Mouse (Mus musculus) forebrain, embryonic 12.5 days (tissue): ENCODE results near the gene Patj. TPM values are rescaled to one million over a fixed set of nuclear protein-coding genes. Genes with fewer than 3 reads are reported as not detected.

Experiments
- ATAC-seq: fragments of 200-750 bp; cut with Nextera tagmentation; 2 replicates; pipeline ENCODE4 v1.8.0; 2017; ENCODE audit warnings: moderate TSS enrichment; ENCODE audit not compliant: low FRiP score
- H3K27ac ChIP-seq: fragments of 300-500 bp; sonication (generic); 2 replicates; pipeline ENCODE4 v1.5.1; 2016; ENCODE audit warnings: mild to moderate bottlenecking
- H3K27me3 ChIP-seq: fragments of 300-500 bp; sonication (generic); 2 replicates; pipeline ENCODE4 v1.6.1; 2016; ENCODE audit warnings: mild to moderate bottlenecking
- H3K36me3 ChIP-seq: fragments of 300-500 bp; sonication (generic); replicated peaks from 2 replicates; pipeline ENCODE4 v1.6.1; 2016; ENCODE audit warnings: mild to moderate bottlenecking
- H3K4me1 ChIP-seq: fragments of 300-500 bp; sonication (generic); 2 replicates; pipeline ENCODE4 v1.6.1; 2016
- H3K4me2 ChIP-seq: fragments of 300-500 bp; sonication (generic); 2 replicates; pipeline ENCODE4 v1.6.1; 2016; ENCODE audit warnings: mild to moderate bottlenecking, moderate library complexity
- H3K4me3 ChIP-seq: fragments of 300-500 bp; sonication (generic); replicated peaks from 2 replicates; pipeline ENCODE4 v1.5.1; 2016; ENCODE audit warnings: mild to moderate bottlenecking
- H3K9ac ChIP-seq: fragments of 300-500 bp; sonication (generic); 2 replicates; pipeline ENCODE4 v1.6.1; 2016; ENCODE audit warnings: mild to moderate bottlenecking
- H3K9me3 ChIP-seq: fragments of 300-500 bp; sonication (generic); 2 replicates; pipeline ENCODE4 v1.6.1; 2016
- whole genome bisulfite sequencing: fragments of 180-500 bp; shearing (Covaris S2); methylation state at CpG from one replicate; pipeline ENCODE4 v1.1.7; 2016; 5-methylcytosine and 5-hydroxymethylcytosine counted together
- polyA plus RNA-seq: library from polyadenylated mRNA; unstranded; fragments of >200 nt; fragmentation: Nextera tagmentation; extraction: Ambion mirVana; gene quantifications from 2 replicates; pipeline ENCODE4 v1.2.1, GENCODE M21; 2016

The Patj gene
- 10.7 and 12.9 TPM in 2 replicates for polyA plus RNA-seq

DNA sequence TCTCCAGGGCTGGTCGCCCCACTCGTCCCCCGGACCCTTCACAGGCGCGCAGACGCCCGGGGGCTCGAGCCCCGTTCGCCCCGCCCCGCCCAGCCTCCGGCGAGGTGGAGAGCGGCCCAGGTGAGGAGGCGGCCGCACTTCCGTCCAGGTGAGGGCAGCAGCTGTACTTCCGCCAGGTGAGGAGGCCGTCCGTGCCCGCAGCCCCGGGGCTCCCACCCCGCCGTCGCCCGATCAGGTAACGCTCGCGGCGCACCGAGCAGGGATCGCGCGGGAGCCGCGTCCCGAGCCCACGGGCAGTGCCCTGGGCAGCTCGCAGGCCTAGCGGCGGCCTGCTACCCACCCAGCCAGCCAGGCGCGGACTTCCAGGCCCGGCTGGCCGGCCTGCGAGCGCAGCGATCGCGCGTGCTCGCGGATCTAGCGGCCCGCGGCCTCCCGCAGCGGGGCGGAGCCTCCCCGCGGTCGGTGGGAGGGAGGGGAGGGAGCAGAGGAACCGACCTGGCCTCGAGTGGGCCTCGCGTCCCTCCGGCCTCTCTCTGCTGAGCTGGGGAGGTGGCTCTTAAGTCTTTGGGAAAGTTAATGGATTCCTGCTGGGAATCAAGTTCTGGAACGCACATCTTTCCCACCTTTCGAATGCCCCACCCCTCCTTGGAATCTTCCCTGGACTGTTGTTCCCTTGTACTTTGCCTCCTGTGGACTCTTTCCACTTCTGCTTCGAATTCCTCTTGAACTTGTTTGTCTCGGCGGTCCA lies at the start of gene Patj:
Patj (plus strand) TSS at position 96 of the 748 bp plus-strand sequence.
- H3K4me1 ChIP-seq, result no peaks in the 10 kb centered on the region
- WGBS, result 1% methylated on average over 64 of the region's 73 CpGs
- no peaks in the 10 kb centered on the region; the same call in 1 of the 2 replicates for H3K27me3 ChIP-seq
- no peaks in the 10 kb centered on the region for H3K36me3 ChIP-seq
- H3K4me2 ChIP-seq, result peak within 1 kb of the TSS; percentile 81
- ATAC-seq, result peak; percentile 87
- peak within 1 kb of the TSS; percentile 69 for H3K27ac ChIP-seq
- peak within 1 kb of the TSS; percentile 74 for H3K4me3 ChIP-seq
- no peaks in the 10 kb centered on the region for H3K9me3 ChIP-seq
- peak within 1 kb of the TSS; percentile 93 for H3K9ac ChIP-seq

- Histone ChIP-seq H3K4me1 (no peaks in the 10 kb centered on the region), H3K9ac (no peak overlapping the region), H3K4me3 (no peak overlapping the region), H3K4me2 (no peak overlapping the region), H3K9me3 (no peaks in the 10 kb centered on the region), H3K27ac (no peak overlapping the region), H3K27me3 (no peaks in the 10 kb centered on the region), H3K36me3 (no peaks in the 10 kb centered on the region)
- ATAC-seq, result no peak
- whole genome bisulfite sequencing, result 93% methylated on average over 5 of the region's 5 CpGs
These were observed 47.0 kb upstream of the Patj start for GRCm38 (mm10) chr4:98348580-98348979.

DNA sequence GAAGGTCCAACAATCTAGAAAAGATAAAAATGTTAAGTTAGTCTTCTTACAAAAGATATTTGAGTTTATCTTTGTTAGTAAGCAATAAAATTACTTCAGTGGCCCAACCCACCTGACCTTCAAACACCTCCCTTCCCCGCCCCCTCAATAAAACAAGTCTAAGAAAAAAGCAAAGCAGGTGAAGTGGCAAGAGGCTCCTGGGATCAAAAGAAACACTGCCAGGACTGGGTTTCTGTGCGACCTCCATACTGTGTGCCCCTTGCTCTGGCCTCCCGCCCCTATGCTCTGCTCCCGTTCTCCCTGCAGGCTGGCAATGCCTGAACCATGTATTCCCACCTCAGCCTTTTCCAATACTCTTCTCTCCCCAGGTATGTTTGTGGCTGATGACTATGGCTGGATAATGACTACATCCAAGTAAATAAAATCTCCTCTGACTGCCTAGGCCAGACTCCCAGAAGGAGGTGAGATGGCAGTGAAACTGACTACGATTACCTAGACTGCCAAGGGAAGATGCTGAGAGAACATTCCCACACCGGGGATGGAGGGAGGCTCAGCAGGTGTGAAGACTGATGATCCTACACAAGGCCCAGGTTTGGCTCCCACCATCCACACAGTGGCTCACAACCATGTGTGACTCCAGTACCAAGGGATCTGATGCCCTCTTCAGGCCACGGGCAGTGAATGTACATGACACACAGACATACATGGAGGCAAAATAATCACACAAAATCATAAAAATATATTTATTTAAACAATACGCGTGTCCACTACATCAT lies 37.4 kb upstream of the Patj start:
- H3K36me3 ChIP-seq, result peaks cover 52% of the 10 kb centered on the region
- no peaks in the 10 kb centered on the region for H3K9me3 ChIP-seq
- H3K9ac ChIP-seq, result no peak overlapping the region
- no peak overlapping the region for H3K4me2 ChIP-seq
- no peak overlapping the region for H3K27ac ChIP-seq
- H3K4me3 ChIP-seq, result no peak overlapping the region
- 97% methylated on average over 9 of the region's 9 CpGs for WGBS
- H3K4me1 ChIP-seq, result no peaks in the 10 kb centered on the region
- ATAC-seq, result no peak
- H3K27me3 ChIP-seq, result no peaks in the 10 kb centered on the region

DNA sequence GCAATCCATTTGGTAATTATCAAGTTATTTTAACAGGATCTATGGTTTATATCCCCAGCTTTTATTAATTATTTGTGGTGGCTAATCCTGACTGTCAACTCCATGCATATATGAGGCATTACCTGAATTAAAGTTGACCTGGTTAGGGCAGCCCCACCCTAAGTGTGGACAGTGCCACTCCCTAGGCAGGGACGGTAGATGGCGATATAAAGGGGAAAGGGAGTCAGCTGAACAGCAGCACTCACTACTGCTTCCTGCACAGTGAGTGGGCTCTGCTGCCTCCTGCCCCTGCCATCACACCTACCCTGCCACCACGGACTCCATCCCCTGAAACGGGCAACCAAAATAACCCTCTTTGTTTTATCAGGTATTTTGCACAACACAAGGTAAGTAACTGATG lies 20.2 kb upstream of the Patj start:
- no peaks in the 10 kb centered on the region for H3K27me3 ChIP-seq
- peaks cover 19% of the 10 kb centered on the region for H3K36me3 ChIP-seq
- H3K4me2 ChIP-seq, result no peak overlapping the region
- H3K9me3 ChIP-seq, result no peaks in the 10 kb centered on the region
- ATAC-seq, result peak; percentile 41; the same call in 1 of the 2 replicates
- WGBS, result 63% methylated on average over 4 of the region's 4 CpGs
- H3K27ac ChIP-seq, result no peak overlapping the region
- no peak overlapping the region for H3K4me3 ChIP-seq
- H3K4me1 ChIP-seq, result no peaks in the 10 kb centered on the region
- no peak overlapping the region for H3K9ac ChIP-seq

DNA sequence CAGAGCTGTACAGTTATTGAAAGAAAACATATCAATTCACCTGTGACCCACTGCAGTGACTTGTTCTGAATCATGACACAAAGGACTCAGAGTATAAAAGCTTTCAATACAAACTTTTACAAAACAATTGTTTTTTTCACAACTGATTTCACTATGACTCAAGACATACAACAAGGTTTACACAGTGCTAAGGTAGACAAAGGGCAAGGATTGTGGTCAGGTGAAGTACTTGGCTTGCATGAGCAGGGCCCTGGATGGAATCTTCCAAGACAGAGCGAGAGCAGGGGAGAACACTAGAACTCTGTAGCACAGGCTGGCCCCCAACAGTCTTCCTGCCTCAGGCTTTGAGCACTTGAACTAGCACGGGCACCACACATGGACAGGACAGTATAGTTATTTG lies 18.6 kb upstream of the Patj start:
- Histone ChIP-seq H3K4me1 (peaks cover 7% of the 10 kb centered on the region; the same call in 1 of the 2 replicates), H3K4me3 (no peak overlapping the region), H3K27me3 (no peaks in the 10 kb centered on the region), H3K36me3 (peaks cover 19% of the 10 kb centered on the region), H3K4me2 (no peak overlapping the region), H3K9ac (no peak overlapping the region), H3K9me3 (no peaks in the 10 kb centered on the region), H3K27ac (no peak overlapping the region)
- ATAC-seq, result no peak
- 93% methylated on average over 2 of the region's 2 CpGs for WGBS

GRCm38 (mm10) chr4:98382716-98383424 lies 12.7 kb upstream of the Patj start, which contains the start of gene Tm2d1:
Gene Tm2d1 (minus strand): TSS chr4:98383306.
- H3K27me3 ChIP-seq, result no peaks in the 10 kb centered on the region
- H3K9me3 ChIP-seq, result no peaks in the 10 kb centered on the region
- ATAC-seq, result peak; percentile 96
- WGBS, result under 1% methylated on average over 46 of the region's 46 CpGs
- peak within 1 kb of the TSS; percentile 73 for H3K9ac ChIP-seq
- peaks cover 11% of the 10 kb centered on the region for H3K4me1 ChIP-seq
- H3K27ac ChIP-seq, result peak within 1 kb of the TSS; percentile 16; the same call in 1 of the 2 replicates
- H3K4me2 ChIP-seq, result peak within 1 kb of the TSS; percentile 59
- peak within 1 kb of the TSS; percentile 60 for H3K4me3 ChIP-seq
- H3K36me3 ChIP-seq, result peaks cover 12% of the 10 kb centered on the region

GRCm38 (mm10) chr4:98385036-98385435 lies 10.5 kb upstream of the Patj start:
- Histone ChIP-seq H3K36me3 (no peaks in the 10 kb centered on the region), H3K4me2 (no peak overlapping the region), H3K4me3 (no peak overlapping the region), H3K4me1 (peaks cover 11% of the 10 kb centered on the region), H3K9ac (no peak overlapping the region), H3K9me3 (no peaks in the 10 kb centered on the region), H3K27me3 (no peaks in the 10 kb centered on the region), H3K27ac (no peak overlapping the region)
- no peak for ATAC-seq
- 79% methylated on average over 5 of the region's 5 CpGs for WGBS

DNA sequence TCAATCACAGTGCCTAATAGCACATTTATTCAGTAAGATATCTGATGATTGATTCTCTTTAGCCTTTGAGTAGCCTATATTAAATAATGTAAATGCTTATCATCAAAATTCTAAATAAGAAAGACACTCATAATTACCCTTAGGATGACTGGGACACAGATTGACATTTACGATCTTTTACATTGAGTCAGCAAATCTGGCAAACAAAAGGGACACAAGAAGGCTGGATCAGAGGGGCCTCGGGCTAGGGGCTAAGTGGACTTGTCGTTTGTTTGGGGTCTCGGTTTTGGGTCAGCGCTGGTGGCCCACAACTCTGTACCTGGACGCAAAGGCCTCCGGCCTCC lies 267 bp upstream of the Patj start:
- H3K4me2 ChIP-seq, result peak overlapping the region; percentile 81
- H3K4me1 ChIP-seq, result no peaks in the 10 kb centered on the region
- peak overlapping the region; percentile 69; the same call in 1 of the 2 replicates for H3K27ac ChIP-seq
- no peak for ATAC-seq
- H3K27me3 ChIP-seq, result no peaks in the 10 kb centered on the region; the same call in 1 of the 2 replicates
- WGBS, result 3% methylated on average over 7 of the region's 7 CpGs
- H3K4me3 ChIP-seq, result peak overlapping the region; percentile 74
- H3K36me3 ChIP-seq, result no peaks in the 10 kb centered on the region
- no peaks in the 10 kb centered on the region for H3K9me3 ChIP-seq
- peak overlapping the region; percentile 93 for H3K9ac ChIP-seq

DNA sequence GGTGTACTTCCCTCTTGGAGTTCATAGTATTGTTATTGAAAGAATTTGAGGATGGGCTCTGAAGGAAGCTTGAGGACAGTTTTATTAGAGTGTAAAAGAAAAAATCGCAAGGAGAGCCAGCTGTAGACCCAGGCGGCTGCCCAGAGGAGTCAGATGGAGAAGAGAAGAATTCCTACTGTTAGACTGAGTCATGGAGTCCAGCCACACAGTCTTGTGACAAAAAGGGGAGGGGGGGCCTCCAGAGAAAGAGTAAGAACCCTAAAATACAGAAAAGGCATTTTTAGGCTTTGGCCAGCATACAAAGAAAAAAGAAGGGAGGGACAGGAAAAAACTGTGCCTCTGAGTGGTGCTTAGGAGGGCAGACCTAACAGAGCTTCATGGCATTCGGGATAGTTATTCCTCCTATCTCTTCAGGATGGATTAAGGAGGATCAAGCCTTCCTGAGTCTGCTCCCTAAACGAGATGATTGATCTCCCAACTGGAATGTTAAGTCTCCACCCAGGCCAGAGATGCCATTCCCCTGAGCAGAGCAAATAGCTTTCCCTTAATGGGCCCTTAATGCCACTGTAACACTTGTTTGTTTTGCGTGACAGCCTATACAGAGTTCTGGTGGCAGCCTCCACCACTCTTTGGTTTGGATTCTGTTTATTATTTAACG lies 5.5 kb downstream of the Patj start:
- Histone ChIP-seq H3K27me3 (no peaks in the 10 kb centered on the region; the same call in 1 of the 2 replicates), H3K4me3 (no peak overlapping the region), H3K27ac (no peak overlapping the region), H3K4me2 (no peak overlapping the region), H3K9me3 (no peaks in the 10 kb centered on the region), H3K9ac (no peak overlapping the region), H3K4me1 (no peaks in the 10 kb centered on the region), H3K36me3 (no peaks in the 10 kb centered on the region)
- no peak for ATAC-seq
- WGBS, result 37% methylated on average over 6 of the region's 6 CpGs

GRCm38 (mm10) chr4:98401584-98401962 lies 6.0 kb downstream of the Patj start:
- no peak overlapping the region for H3K4me2 ChIP-seq
- no peaks in the 10 kb centered on the region for H3K4me1 ChIP-seq
- H3K4me3 ChIP-seq, result no peak overlapping the region
- H3K9ac ChIP-seq, result no peak overlapping the region
- no peak for ATAC-seq
- 82% methylated on average over 2 of the region's 2 CpGs for WGBS
- no peak overlapping the region for H3K27ac ChIP-seq
- H3K36me3 ChIP-seq, result no peaks in the 10 kb centered on the region
- no peaks in the 10 kb centered on the region for H3K27me3 ChIP-seq
- H3K9me3 ChIP-seq, result no peaks in the 10 kb centered on the region

DNA sequence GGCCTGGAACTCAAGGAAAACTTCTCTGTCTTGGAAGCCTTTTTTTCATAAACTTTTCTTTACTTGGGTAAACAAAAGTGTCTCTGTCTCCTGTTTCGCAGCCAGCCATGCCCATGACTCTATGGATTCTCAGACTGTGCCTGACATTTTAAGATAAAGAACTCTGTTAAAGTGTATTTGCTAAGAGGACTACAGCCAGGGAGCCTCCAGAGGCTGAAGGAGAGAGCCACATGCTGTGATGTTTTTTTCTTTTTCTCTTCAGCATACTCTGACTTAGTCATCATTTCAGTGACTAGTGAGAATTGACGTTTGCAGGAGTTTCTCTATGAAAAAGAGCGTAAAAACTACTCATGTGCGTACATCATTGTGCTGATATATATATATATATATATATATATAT lies 7.9 kb downstream of the Patj start:
- WGBS, result 90% methylated on average over 4 of the region's 4 CpGs
- H3K36me3 ChIP-seq, result no peaks in the 10 kb centered on the region

DNA sequence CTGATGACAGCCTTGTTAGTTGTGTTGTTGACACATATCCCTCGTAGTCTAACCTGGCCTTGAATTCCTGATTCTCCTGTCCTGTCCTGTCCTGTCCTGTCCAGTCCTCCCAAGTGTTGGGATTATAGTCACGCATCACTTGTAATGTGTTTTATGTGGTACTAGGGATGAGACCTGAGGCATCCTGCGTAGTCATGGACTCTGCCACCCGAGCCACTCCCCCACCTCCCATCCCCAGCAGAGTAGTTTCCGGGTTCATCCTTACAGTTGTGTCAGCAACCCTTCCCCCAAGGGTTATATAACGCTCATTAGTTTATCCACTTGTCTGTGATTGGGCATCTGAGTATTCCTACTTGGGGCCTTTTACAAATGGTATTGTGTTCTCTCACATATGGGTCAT lies 8.8 kb downstream of the Patj start:
- H3K36me3 ChIP-seq, result no peaks in the 10 kb centered on the region
- no peak overlapping the region for H3K27ac ChIP-seq
- no peak overlapping the region for H3K9ac ChIP-seq
- 92% methylated on average over 6 of the region's 6 CpGs for WGBS
- H3K9me3 ChIP-seq, result no peaks in the 10 kb centered on the region
- H3K27me3 ChIP-seq, result no peaks in the 10 kb centered on the region
- H3K4me3 ChIP-seq, result no peak overlapping the region
- no peaks in the 10 kb centered on the region for H3K4me1 ChIP-seq
- ATAC-seq, result no peak
- no peak overlapping the region for H3K4me2 ChIP-seq

More for the DNA sequence above, 7.9 kb downstream of the Patj start:
- Histone ChIP-seq H3K4me1 (no peaks in the 10 kb centered on the region), H3K9me3 (no peaks in the 10 kb centered on the region), H3K27me3 (no peaks in the 10 kb centered on the region), H3K27ac (no peak overlapping the region), H3K4me3 (no peak overlapping the region), H3K4me2 (no peak overlapping the region), H3K9ac (no peak overlapping the region)
- ATAC-seq, result no peak
